Comparison of ENCODE assay signal across 36 mouse cellular contexts in genomic region chr9:92221480-92221879, GRCm38 (mm10). TPM values are rescaled to one million over a fixed set of nuclear protein-coding genes. Genes with fewer than 3 reads are reported as not detected.
"Had no signal": no experiment of that assay in that cellular context is flagged by ENCODE, and none has a peak within 500 bp of the region (broad histone marks: within the 10 kb centered on the region; RNA-seq: fewer than 3 reads in every experiment).

No protein-coding gene starts in this region.

- H3K36me3 ChIP-seq: heart, embryonic 13.5 days; heart, embryonic 15.5 days; hindbrain, embryonic 13.5 days; hindbrain, embryonic 15.5 days; limb, embryonic 10.5 days; limb, embryonic 12.5 days; liver, embryonic 12.5 days; liver, embryonic 15.5 days had no signal

- H3K4me1 ChIP-seq: heart, embryonic 13.5 days; hindbrain, embryonic 13.5 days; hindbrain, embryonic 15.5 days; limb, embryonic 10.5 days; limb, embryonic 12.5 days; liver, embryonic 15.5 days had no signal

- H3K9ac ChIP-seq: forebrain, postnatal 0 days; heart, embryonic 13.5 days; heart, embryonic 15.5 days; hindbrain, embryonic 13.5 days; hindbrain, embryonic 15.5 days; limb, embryonic 12.5 days; liver, embryonic 12.5 days; liver, embryonic 15.5 days had no signal

- H3K9me3 ChIP-seq: heart, embryonic 13.5 days; heart, embryonic 15.5 days; hindbrain, embryonic 13.5 days; hindbrain, embryonic 15.5 days; limb, embryonic 10.5 days; limb, embryonic 12.5 days; liver, embryonic 12.5 days; liver, embryonic 15.5 days had no signal

- ATAC-seq: forebrain, postnatal 0 days; hindbrain, postnatal 0 days; liver, embryonic 12.5 days had no signal

- H3K4me2 ChIP-seq: heart, embryonic 11.5 days; heart, embryonic 13.5 days; heart, embryonic 15.5 days; hindbrain, embryonic 13.5 days; hindbrain, embryonic 15.5 days; limb, embryonic 12.5 days; liver, embryonic 12.5 days; liver, embryonic 15.5 days had no signal

- H3K4me3 ChIP-seq: heart, adult 2 months; heart, embryonic 13.5 days; heart, embryonic 15.5 days; hindbrain, embryonic 13.5 days; hindbrain, embryonic 15.5 days; left cerebral cortex, adult 2 months; limb, embryonic 10.5 days; limb, embryonic 12.5 days; liver, embryonic 12.5 days; liver, embryonic 15.5 days had no signal

- DNase-seq: forebrain, postnatal 0 days; gastrocnemius, postnatal 14 days; gastrocnemius, postnatal 36 days; heart, adult 2 months; heart, postnatal 14 days; heart, postnatal 36 days; kidney, adult 18-20 months; kidney, adult 8-10 months; kidney, postnatal 10 days; kidney, postnatal 25 days; kidney, postnatal 4 days; layer of hippocampus, adult 9-11 months; layer of hippocampus, postnatal 36 days had no signal

- H3K27me3 ChIP-seq: heart, embryonic 13.5 days; heart, embryonic 15.5 days; hindbrain, embryonic 13.5 days; hindbrain, embryonic 15.5 days; limb, embryonic 12.5 days; liver, embryonic 12.5 days; liver, embryonic 15.5 days had no signal

- H3K27ac ChIP-seq: heart, embryonic 13.5 days; heart, embryonic 15.5 days; hindbrain, embryonic 13.5 days; hindbrain, embryonic 15.5 days; hindbrain, postnatal 0 days; left cerebral cortex, adult 2 months; limb, embryonic 10.5 days; limb, embryonic 12.5 days; liver, embryonic 12.5 days; liver, embryonic 15.5 days had no signal

RNA-seq across cellular contexts. Expression of gene Plscr5, which starts 28.7 kb away (rescaled TPM):
- total RNA-seq: gastrocnemius, adult 18-20 months; gastrocnemius, adult 8-10 months; gastrocnemius, postnatal 14 days; gastrocnemius, postnatal 36 days; heart, adult 2 months; heart, postnatal 14 days; heart, postnatal 36 days; hematopoietic stem cell, adult 5-6 weeks; layer of hippocampus, adult 8-10 months; layer of hippocampus, postnatal 36 days; left cerebral cortex, adult 2 months; left cerebral cortex, postnatal 14 days; left cerebral cortex, postnatal 36 days had no signal
- polyA plus RNA-seq: gonadal fat pad, adult 2 months; heart, adult 2 months; heart, embryonic 11.5 days; heart, embryonic 13.5 days; heart, embryonic 15.5 days; heart, postnatal 0 days; intestine, embryonic 14.5 days; kidney, embryonic 14.5 days; kidney, embryonic 16.5 days; limb, embryonic 10.5 days; limb, embryonic 12.5 days; limb, embryonic 14.5 days; liver, embryonic 12.5 days; liver, embryonic 15.5 days had no signal

RNA-seq across cellular contexts. Expression of gene Plscr2, which starts 53.9 kb away (rescaled TPM):
- polyA plus RNA-seq: limb, embryonic 10.5 days had no signal
